ENCODE assay signal across 8 mouse cellular contexts in genomic region chr10:33950803-33951583, GRCm38 (mm10). TPM values are rescaled to one million over a fixed set of nuclear protein-coding genes. Genes with fewer than 3 reads are reported as not detected.
A peak's percentile ranks its signal among the peaks of the same experiment; 100 is the strongest.
DNase-seq lines count a peak whose midpoint lies in the region; ATAC-seq lines count a peak whose summit lies in the region.

Gene Zup1, minus strand, starts transcription at chr10:33951269.

- peak within 1 kb of the TSS; percentile 79 for H3K4me3 ChIP-seq in hindbrain, embryonic 16.5 days (ENCODE audit: low read length)
- H3K4me3 ChIP-seq in macrophage (ENCODE audit: inconsistent target), result peak within 1 kb of the TSS; percentile 82

- peak within 1 kb of the TSS; percentile 93 for H3K9ac ChIP-seq in hindbrain, embryonic 16.5 days (ENCODE audit: low read depth, low read length)

- H3K4me1 ChIP-seq in hindbrain, embryonic 16.5 days (ENCODE audit: control insufficient read depth, insufficient read depth, low read depth, low read length), result peaks cover 9% of the 10 kb centered on the region

- H3K36me3 ChIP-seq in hindbrain, embryonic 16.5 days (ENCODE audit: control insufficient read depth, insufficient read depth, low read length), result peaks cover 2% of the 10 kb centered on the region; the same call in 1 of the 2 replicates
- H3K36me3 ChIP-seq in macrophage (ENCODE audit: inconsistent target), result peaks cover 28% of the 10 kb centered on the region

- no peaks in the 10 kb centered on the region for H3K27me3 ChIP-seq in hindbrain, embryonic 16.5 days (replicated peaks; ENCODE audit: control insufficient read depth, insufficient read depth, low read length)

- 2% methylated on average over 42 of the region's 42 CpGs for WGBS in hindbrain, embryonic 16.5 days
- WGBS in macrophage (ENCODE audit: missing documents), result under 1% methylated on average over 41 of the region's 42 CpGs

- peaks cover 48% of the 10 kb centered on the region for H3K79me2 ChIP-seq in macrophage (ENCODE audit: inconsistent target)

- peak; percentile 99 for ATAC-seq in hindbrain, embryonic 16.5 days

- H3K27ac ChIP-seq in hindbrain, embryonic 16.5 days (ENCODE audit: low read depth, low read length), result peak within 1 kb of the TSS; percentile 74
- H3K27ac ChIP-seq in macrophage, result peak within 1 kb of the TSS; percentile 66

- no peaks in the 10 kb centered on the region for H3K9me3 ChIP-seq in hindbrain, embryonic 16.5 days (ENCODE audit: control insufficient read depth, low read length)

- H3K4me2 ChIP-seq in hindbrain, embryonic 16.5 days (ENCODE audit: low read length), result peak within 1 kb of the TSS; percentile 79

- DNase-seq in WW6 (ENCODE audit: low read depth, low spot score), result peak; percentile 60
- DNase-seq in cerebellum, postnatal 4 days (ENCODE audit: low spot score in 2 of 2), result peak; percentile 37 to 66
- peak; percentile 84 for DNase-seq in gastrocnemius, adult 18-20 months (ENCODE audit: low spot score)
- peak; percentile 82 to 89 for DNase-seq in left cerebral cortex, adult 18-20 months (ENCODE audit: low spot score in 2 of 2)
- peak; percentile 91 for DNase-seq in right cerebral cortex, adult 18-20 months
- peak; percentile 18 for DNase-seq in urinary bladder, postnatal 10 days (ENCODE audit: low spot score)

RNA-seq across cellular contexts. Expression of gene Zup1, which starts in this region (rescaled TPM):
- 1 to 10 TPM; 6.9 to 8.3 TPM for total RNA-seq in gastrocnemius, adult 18-20 months (2021)
- polyA plus RNA-seq in hindbrain, embryonic 16.5 days (2015; fragmentation: Nextera tagmentation; extraction: Ambion mirVana), result 17.0 and 18.6 TPM in 2 replicates
- total RNA-seq in left cerebral cortex, adult 18-20 months (2021), result 10 to 100 TPM; 16.7 to 17.4 TPM
- 1,000 to 10,000 TPM in 1 of 26 experiments, 100 to 1,000 TPM in 25; 223 to 1,414 (median 677) TPM for total RNA-seq in macrophage (2018; cell fraction: chromatin; rRNA removed)
- total RNA-seq in macrophage (2018; cell fraction: cytosol; rRNA removed), result 100 to 1,000 TPM in 4 of 26 experiments, 10 to 100 TPM in 22; 22.0 to 109 (median 62.6) TPM
- 1,000 to 10,000 TPM in 1 of 26 experiments, 100 to 1,000 TPM in 25; 136 to 1,160 (median 406) TPM for total RNA-seq in macrophage (2018; cell fraction: nucleus; rRNA removed)
- 17.3 to 42.8 TPM (median 20.3 TPM) in 3 replicates for polyA plus RNA-seq in macrophage (2018)

Comparison
In these comparisons a context has a peak if more than half of its experiments do, and no peak if none do; other contexts are left out.
1. Peak in every context shown above with its lines: DNase-seq, ATAC-seq, H3K4me3 ChIP-seq and H3K27ac ChIP-seq.
2. DNase-seq: peak in every context shown above with its lines; median percentile 91 in right cerebral cortex, adult 18-20 months; 86 in left cerebral cortex, adult 18-20 months; 84 in gastrocnemius, adult 18-20 months; 60 in WW6; 52 in cerebellum, postnatal 4 days; 18 in urinary bladder, postnatal 10 days.